Mouse (Mus musculus) CD4-positive naive resting alpha-beta T cell, adult 76 days (primary cell): ENCODE measurements around the gene Ifne. TPM values are rescaled to one million over a fixed set of nuclear protein-coding genes. Genes with fewer than 3 reads are reported as not detected.

Experiments used
- total RNA-seq: library from RNA; stranded (reverse); gene quantifications from one replicate; pipeline ENCODE4 v1.2.4, GENCODE M21; 2023

Ifne gene
- not detected for total RNA-seq

GRCm38 (mm10) chr4:88880101-88880500 is at the start of gene Ifne:
Ifne (minus strand) TSS chr4:88880201.

GRCm38 (mm10) chr4:88849698-88850097 is 30.3 kb downstream of the Ifne start, which contains the start of gene Ifna1:
Ifna1 (plus strand) TSS chr4:88850087.

GRCm38 (mm10) chr4:88841438-88841911 is 38.5 kb downstream of the Ifne start, which contains the start of gene Ifna4:
Ifna4 (plus strand) TSS chr4:88841861.

GRCm38 (mm10) chr4:88835225-88835624 is 44.8 kb downstream of the Ifne start, which contains the start of gene Ifna5:
Ifna5 (plus strand) TSS chr4:88835525.

Other genes starting within 250 kb of the Ifne start
- not detected for gene C87499, start 245.8 kb downstream of the Ifne start, total RNA-seq
- gene Ifna13, start 235.7 kb downstream of the Ifne start, total RNA-seq, result not detected
- gene Ifna16, start 203.3 kb downstream of the Ifne start, total RNA-seq, result not detected
- not detected for gene Ifna2, start 196.3 kb downstream of the Ifne start, total RNA-seq
- not detected for gene Ifnab, start 188.8 kb downstream of the Ifne start, total RNA-seq
- 2.1 TPM for gene Gm26566, start 158.4 kb downstream of the Ifne start, total RNA-seq
- gene Klhl9, start 157.7 kb downstream of the Ifne start, total RNA-seq, result 46.0 TPM
- gene Gm13271, start 125.3 kb downstream of the Ifne start, total RNA-seq, result not detected
- not detected for gene Gm13283, start 120.1 kb downstream of the Ifne start, total RNA-seq
- gene Gm13290, start 106.4 kb downstream of the Ifne start, total RNA-seq, result not detected
- gene Gm13289, start 103.3 kb downstream of the Ifne start, total RNA-seq, result not detected
- gene Gm13272, start 100.4 kb downstream of the Ifne start, total RNA-seq, result not detected
- gene Ifnz, start 98.1 kb downstream of the Ifne start, total RNA-seq, result not detected
- not detected for gene Gm13276, start 94.5 kb downstream of the Ifne start, total RNA-seq
- not detected for gene Gm13277, start 91.6 kb downstream of the Ifne start, total RNA-seq
- gene Gm13278, start 88.7 kb downstream of the Ifne start, total RNA-seq, result not detected
- not detected for gene Gm13275, start 85.7 kb downstream of the Ifne start, total RNA-seq
- gene Gm13279, start 82.8 kb downstream of the Ifne start, total RNA-seq, result not detected
- not detected for gene Gm13285, start 80.5 kb downstream of the Ifne start, total RNA-seq
- gene Gm13287, start 76.9 kb downstream of the Ifne start, total RNA-seq, result not detected
- gene Gm13288, start 74.7 kb downstream of the Ifne start, total RNA-seq, result not detected
- not detected for gene Ifna7, start 64.0 kb downstream of the Ifne start, total RNA-seq
- not detected for gene Ifna11, start 60.2 kb downstream of the Ifne start, total RNA-seq
- not detected for gene Ifna6, start 52.8 kb downstream of the Ifne start, total RNA-seq
- gene Ifna5, start 44.7 kb downstream of the Ifne start, total RNA-seq, result not detected
- not detected for gene Ifna4, start 38.3 kb downstream of the Ifne start, total RNA-seq
- gene Ifna1, start 30.1 kb downstream of the Ifne start, total RNA-seq, result not detected